Mouse (Mus musculus) spleen, postnatal 36 days (tissue): ENCODE data around the gene Cdkal1.

ENCODE experiments used
- DNase-seq, 2 experiments: peaks; one replicate each; pipeline ENCODE4 v3.0.0; 2022; ENCODE audit warnings: low spot score in 2 of 2, mixed read lengths in 1 of 2

Gene Cdkal1

DNA sequence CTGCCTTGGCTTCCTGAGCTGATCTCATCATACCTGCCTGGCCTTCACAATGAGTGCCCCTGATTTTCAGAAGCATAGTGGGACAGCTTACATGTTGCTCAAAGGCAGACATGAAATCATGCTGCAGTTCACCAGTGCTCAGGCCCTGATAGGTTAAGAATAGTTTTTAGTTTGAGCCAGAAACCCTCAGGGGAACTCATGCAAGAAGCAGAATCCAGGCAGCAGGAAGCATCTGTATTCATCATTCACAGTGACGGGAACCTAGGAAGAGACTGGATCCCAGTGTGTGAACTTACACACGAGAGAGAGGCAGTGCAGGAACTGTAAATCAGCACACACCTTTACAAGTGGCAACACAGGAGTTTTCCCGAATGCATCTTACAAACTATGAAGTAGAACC lies 441.0 kb downstream of the Cdkal1 start:
- DNase-seq = no peak

DNA sequence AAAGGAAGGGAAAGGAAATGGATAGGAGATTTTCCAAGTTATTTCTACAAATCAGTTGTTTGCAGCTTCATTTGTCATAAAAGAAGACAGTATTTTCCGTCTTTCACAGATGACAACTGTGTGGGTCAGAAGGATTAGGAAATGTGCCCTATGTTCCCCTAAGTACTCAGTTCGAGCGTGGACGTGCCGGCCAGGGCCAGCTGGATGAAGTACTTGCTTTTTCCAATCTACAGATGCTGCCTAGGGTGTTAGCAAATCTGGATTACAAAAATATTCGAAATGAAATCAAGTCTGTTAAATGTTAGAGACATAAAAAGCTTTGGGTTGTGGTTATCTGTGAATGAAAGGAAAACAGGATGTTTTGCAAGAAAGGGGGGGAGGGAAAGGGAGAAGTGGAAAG lies 444.3 kb downstream of the Cdkal1 start:
- DNase-seq = no peak

DNA sequence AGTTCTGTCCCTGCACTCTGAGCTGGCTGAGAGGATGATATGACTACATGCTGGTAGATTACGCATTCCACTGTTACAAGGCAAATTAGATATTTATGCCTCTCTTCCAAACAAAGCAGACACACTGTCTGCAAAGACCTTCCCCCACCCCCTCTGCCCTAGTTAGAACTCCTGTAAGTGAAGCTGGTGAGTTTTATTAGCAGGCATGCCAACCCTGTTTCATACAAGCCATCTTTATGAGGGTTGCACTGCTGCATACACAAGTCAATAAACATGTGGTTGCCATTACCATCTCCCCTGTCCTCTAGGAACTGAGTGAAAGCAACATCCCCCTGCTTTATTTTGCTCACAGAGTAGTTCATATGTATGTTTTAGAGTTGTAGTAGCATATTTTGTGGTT lies 447.9 kb downstream of the Cdkal1 start:
- DNase-seq = no peak

DNA sequence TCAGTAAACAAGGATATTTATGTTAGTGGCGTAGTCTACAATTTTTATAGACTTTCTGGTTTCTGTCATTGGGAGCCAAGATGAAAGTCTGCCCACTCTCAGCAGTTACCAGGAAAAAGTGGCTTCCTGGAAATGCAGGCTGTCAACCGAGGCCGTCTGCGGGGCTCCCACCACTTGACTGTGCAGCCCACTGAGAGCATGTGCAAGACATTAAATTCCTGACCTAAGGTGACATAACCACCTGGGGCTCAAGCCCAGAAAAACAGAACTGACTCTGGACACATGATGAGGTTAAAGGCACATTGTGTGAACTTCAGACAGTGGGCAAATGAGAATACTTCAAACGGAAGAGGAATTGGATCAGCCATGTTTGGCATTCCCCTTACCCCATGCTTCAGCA lies 450.2 kb downstream of the Cdkal1 start:
- DNase-seq = no peak

DNA sequence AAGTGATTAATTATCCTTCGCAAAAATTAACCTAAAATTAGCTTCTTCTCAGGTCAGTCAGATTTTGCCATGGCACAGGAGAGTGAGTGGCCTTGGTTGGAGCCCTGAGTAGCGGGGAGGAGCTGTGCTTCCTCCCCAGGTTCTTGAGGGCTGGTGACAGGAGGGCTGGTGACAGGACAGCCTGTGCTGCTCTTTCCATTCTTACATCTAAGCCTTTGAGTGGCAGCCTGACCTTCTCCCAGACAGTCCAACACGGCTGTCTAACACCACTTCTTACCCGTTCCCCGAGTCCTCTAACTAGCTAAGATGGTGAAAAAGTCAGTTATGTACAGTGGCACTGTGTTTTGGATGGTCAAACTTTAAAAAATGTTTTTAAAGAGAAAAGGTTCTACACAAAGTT lies 452.3 kb downstream of the Cdkal1 start:
- no peak for DNase-seq

DNA sequence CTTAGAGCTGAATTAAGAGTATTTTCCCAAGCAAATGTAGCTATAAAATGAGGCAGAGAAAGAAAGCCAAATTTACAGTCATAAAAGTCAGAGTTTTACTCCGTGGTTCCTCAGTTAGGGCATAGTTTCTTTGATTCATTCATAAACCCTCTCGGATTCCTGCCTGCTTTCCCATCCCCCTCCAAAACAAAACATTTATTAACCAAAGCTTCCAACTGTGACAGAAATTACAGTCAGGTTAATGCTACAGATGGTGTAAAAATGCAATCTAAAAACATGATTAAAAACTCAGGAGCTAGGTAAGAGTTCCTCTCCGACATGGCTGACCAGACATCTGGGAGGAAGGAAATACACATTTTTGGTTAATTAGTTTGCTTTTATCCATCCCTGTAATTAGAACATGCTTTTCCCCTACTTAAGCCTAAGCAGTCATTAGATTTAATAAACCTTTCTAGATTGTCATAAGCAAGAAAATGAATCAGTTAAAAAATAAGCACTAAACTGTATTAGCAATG lies 452.9 kb downstream of the Cdkal1 start:
- no peak for DNase-seq

DNA sequence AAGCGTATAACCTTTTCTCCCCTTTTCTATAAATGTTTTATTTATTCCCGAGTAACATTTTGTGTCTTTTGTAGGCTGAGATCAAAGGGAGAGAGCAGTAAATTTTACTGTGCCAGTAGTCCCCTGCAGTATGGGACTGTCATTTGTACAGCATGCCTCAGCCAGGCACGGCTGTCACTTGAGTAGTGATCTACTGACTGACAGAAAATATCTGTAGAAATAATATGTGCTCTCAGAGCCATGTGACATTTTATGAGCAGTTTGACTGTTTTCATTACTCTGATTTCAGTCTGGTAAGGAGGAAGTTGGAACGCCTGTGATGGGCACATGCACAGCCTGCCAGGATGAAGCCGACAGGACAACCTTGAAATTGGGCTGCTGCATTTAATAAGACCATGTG lies 455.6 kb downstream of the Cdkal1 start:
- no peak for DNase-seq

DNA sequence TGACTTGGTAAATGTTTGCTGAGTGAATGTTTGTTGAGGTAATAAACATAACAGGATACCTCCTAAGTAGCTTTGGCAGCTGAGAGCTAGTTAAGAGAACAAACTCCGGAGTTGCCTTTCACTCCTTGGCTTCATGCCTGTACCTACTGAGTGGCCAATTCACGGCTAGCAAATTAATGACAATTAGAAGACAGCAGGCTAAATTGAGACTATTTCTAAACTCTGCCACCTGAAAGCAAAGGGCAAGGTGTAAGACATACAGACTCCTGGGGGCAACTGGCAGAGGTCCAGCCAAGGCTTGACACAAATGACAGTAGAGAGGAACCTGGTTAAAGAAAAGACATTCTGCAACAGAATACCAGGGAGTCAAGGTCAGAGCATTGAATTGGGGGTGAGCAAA lies 457.0 kb downstream of the Cdkal1 start:
- DNase-seq = no peak

DNA sequence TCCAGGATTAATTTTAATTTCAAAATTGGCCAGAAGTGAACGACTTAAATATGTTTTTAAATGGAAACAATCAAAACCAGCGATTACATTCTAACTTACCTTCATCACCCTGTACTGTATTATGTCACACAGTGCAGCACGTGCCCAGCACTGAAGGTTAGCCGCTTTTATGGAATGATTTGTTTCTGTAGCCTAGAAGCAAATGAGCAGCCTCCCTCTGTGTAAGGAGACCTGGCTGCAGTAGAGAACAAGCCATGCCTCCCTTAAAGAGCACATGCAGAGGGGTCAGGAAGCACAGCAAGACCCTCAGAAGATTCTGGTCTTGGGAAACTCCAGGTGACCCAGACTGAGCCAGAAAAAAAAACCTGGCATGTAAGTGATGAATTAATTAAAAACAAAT lies 459.8 kb downstream of the Cdkal1 start:
- DNase-seq = no peak

DNA sequence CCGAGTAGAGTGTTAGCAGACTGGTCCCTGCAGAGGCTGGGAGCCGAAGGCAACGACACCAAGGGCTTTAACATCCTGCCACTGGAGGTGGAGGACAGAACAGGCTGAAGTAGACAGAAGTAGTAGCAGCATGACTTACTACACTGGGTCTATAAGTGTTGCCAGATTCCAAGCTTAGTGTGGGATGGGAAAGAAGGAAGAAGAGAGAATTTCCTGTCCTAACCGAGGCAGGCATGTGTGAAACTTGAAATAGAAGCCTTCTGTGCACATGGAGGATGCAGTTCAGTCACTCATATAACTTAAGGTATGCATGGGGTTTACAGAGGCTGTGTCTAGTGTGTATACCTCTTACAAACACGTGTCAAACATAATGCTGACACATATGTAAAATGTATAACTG lies 465.4 kb downstream of the Cdkal1 start:
- no peak for DNase-seq

DNA sequence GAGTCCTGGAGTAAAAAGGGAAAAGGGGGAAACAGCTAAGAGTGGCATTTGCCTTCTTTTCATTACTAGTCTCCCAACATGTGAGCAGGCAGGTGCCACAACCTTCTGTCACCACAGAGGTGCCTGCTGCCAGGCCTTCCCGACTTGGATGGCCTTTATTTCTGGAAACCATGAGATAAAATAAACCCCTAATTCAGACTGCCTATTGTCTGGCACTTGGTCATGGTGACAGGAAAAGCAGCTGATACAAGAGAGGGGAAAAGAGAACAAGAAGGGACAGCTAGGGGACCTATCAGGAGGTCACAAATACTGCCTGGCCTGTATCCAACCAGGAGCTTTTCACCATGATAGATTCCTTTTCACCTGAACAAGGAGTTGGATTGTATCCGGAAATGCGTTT lies 466.6 kb downstream of the Cdkal1 start:
- no peak for DNase-seq

DNA sequence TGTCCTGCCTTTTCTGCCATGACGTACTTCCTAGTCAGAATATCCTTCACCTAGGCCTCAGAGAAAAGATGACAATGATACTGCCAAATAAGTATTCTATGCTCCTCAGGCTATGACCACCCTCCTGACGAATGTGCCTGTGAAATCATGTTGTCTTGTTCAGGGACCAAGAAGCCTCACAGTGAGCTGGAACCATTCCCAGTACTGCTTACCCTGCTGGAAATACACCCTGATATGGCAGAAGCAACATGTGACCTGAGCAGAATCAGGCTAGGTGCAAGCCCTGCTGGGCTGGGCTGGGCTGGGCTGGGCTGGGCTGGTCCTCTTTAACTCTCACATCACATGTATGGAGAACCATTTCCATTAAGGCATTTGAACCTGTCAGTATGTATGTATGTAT lies 477.9 kb downstream of the Cdkal1 start:
- DNase-seq = no peak

DNA sequence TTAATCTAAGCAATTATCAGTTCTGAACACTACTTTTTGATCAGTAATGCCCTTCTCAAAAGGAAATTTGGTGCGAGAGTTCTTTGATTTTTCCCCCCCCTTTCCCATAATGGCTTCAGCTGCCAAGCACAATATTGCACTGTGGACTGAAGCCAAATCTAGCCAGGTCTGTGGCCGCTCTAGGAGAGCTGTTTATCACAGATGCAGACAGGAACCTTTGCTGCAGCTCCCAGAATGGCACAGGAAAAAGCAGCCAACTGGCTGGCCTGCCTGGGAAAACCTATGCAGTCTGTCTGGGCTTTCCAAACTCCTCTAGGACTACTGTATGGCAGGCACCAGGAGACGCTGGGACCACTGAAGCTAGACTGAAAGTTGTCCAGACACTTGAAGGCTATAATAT lies 483.6 kb downstream of the Cdkal1 start:
- DNase-seq = no peak

DNA sequence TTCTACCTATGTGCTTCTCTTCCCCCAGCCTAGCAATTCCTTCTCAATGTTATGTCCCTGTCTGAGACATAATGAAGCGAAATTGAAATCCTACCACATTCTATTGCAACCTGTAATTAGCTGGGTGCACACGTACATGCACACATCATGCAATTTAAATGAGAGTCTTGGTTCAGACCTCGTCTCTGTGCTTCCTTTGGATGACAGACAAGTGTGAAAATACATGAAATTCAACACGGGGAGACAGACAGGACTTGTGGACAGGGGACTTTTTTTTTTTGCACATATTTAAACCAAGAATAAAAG lies 484.1 kb downstream of the Cdkal1 start:
- DNase-seq = no peak

DNA sequence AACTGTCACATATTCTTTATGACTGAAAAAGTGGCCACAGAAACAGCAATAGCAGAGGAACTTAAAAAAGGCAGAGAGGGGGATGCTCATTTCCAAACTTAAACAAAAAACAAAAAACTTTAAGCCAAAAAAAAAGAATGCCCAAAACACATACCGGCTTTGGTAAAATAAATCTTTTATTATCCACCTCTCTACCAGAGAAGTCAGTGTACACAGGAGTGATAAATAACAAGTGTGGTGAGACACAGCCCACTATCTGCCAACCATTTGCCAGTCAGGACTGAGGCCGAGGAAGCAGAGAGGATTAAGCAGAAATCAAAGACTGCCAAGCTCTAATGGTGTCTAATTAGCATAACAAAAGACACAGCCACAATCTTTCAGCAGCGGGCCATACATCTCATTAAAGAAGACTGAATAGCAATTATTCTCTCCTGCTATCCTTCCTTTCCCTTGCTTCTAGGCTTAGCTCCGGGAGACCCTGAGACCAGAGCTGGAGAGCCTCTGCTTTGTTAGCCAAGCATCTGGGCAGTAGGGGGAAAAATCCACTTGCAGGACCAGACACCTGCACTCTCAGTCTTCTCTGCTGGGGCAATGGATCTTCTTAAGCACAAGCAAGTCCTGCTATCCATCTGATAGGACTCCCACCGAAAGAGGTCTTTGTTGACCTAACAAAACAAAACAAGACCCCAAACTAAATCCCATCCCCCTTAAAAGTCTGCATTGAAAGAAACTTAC lies 484.6 kb downstream of the Cdkal1 start:
- no peak for DNase-seq

DNA sequence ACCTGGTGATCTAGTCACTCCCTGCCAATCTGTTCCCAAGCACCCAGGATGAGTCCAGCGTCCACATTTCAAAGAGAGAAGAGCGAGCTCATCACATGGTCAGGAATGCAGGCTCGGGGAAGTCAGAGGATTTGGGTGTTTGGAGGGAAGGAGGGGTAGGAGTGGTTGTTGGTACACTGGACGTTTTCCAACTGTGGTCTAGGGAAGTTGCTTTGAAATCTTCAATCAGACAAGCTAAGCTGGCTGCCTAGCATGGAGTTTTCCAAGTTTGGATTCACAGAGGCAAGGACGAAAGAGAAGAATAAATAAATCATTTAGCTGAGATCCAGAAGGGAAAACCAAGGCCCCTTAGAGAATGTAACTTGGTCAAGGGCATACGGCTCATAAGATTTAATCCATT lies 486.7 kb downstream of the Cdkal1 start:
- DNase-seq = no peak

DNA sequence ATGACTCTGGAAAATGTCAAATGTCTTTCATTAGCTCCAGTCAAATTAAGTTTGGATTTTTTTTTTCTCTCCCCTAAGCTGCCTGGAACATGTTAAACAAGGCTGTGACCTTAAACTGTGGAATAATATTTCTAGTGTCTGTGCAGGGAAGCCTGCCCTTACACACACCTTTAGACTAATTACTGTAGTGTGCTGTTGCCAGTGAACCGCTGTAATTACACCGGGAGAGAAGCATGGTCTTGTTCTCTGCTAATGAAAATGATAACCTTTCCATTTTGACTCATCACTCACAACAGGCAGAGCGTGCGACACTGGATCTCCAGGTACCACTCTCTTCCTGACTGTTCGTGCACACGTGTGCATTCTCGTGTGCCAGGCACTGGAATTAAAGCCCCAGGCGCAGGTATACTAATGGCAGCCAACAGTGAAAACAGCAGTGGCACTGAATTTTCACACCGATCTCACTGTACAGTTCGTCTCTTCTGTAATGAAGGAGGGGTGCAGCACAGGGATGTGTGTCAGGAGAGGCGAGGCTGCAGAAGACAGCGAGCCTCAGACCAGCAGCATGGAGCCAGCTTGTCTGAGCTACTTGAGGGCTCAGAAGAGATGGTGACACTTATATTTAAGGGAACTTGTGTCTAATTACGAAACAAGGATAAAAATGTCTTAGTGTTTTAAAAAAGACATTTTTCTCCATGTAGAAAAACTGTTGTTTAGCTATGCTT lies 490.4 kb downstream of the Cdkal1 start:
- DNase-seq = no peak

DNA sequence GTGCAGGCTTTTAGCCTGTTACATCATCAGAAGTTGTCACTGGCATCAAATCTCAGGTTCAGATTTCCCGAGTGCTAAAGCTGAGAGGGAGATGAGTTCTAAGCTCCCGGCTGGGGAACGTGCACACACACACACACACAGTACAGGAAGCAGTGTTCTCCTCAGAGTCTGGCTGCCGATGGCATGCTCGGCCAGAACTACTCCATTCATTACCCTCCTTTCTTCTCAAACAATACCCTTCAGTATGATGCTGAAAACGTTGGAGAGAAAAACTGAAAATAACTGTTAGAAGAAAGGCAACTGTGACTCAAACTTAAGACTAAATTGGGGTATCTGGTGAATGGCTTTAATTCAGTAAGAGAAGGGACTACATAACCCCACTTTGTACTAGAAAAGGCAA lies 491.5 kb downstream of the Cdkal1 start:
- DNase-seq = no peak

DNA sequence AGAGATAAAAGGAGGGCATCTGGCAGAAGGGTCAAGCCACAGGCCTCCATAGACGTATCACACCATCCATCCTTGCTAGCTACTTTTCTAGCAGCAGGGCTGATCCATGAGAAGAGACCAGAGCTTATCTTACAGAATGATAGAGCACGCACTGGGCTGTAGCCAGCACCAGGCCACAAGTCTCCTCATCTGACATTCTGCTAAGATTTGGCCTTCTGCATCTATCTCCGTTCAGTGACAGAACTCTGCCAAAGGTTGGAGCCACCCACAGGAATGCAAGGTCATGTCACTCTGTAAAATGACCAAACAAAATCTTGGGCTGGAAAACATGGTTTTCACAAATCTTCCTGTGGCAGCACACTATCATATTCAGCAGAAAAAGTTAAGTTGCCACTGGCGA lies 493.6 kb downstream of the Cdkal1 start:
- DNase-seq = no peak

DNA sequence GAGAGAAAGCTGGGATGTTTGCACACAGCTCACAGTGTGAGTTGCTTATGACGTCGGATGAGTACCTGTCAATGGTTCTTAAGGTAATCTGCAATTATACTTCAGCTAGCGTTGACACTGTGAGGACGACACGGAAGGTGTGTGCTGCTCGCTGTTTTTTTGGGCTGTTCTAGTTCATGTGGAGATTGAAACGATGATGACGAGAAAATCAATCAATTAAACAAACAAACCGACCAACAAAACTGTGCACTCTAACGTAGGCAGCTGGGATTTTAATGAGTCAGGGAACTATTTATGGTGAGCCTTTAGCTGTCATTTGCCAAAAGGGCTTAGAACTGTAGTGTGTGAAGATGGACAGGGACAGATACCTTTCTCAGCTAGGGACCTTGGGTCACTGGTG lies 494.6 kb downstream of the Cdkal1 start:
- DNase-seq = no peak

DNA sequence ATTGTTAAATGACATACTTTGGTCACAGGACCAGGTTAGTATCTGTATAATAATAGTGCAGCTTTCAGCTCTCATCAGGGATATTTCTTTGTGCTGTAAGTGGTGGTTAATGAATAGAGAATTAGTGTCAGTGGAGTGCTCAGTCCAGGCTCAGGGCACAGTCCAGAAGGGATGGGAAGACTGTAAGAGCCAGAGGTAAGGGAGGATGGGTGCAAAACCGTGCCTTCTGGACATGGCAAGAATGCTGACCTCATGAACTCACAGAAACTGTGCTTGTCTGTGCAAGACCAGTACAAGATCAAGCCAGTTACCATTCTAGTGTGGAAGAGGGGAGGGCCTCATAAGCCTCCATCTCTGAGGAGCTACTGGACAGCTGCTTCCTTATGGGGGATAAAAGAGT lies 496.1 kb downstream of the Cdkal1 start:
- no peak for DNase-seq

DNA sequence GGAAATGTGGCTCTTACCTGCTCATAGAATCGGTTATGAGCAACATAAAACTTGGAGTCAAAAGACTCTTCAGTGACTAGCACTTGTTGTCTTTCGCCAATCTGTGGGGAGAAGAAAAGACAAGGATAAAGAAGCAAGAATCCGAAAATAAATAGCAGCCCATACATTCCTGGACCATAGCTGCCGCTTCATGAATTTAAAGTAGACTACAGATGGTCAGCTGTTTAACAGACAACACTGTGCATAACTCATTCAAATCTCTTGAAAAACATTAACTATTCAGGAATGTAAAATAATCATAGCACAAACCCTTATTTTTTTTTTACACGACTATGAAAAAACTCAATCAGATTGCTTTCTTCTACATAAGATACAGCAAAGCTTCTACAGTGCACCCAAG lies 498.0 kb downstream of the Cdkal1 start:
- no peak for DNase-seq

DNA sequence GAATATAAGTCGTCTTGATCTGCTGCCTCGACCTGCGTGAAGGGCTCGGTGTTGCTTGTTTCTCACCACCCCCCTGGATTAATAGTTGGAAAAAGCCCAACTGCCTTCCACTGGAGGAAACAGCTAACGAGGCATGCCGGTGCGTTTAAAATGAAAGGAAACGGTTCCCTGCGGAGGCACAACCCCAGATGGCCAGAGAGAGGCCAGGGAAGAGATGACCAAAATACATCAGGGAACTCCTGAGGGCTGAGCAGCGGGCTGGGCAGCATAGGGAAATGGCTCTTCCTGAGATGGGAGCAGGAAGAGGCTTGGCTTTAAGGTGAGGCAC lies 499.4 kb downstream of the Cdkal1 start:
- DNase-seq = no peak
